Mouse (Mus musculus) embryonic facial prominence, embryonic 14.5 days (tissue): ENCODE measurements around the gene Ywhaq. TPM values are rescaled to one million over a fixed set of nuclear protein-coding genes. Genes with fewer than 3 reads are reported as not detected.

Source experiments
- ATAC-seq: fragments of 200-750 bp; cut with Nextera tagmentation; 2 replicates; pipeline ENCODE4 v1.8.0; 2017; ENCODE audit warnings: low read depth, moderate number of reproducible peaks, moderate TSS enrichment
- DNase-seq: peaks from one replicate; pipeline ENCODE4 v3.0.0-alpha.2; 2015; ENCODE audit warnings: low spot score
- H3K27ac ChIP-seq: fragments of 300-500 bp; sonication (generic); replicated peaks from 2 replicates; pipeline ENCODE4 v1.5.1; 2014; ENCODE audit warnings: low read depth, mild to moderate bottlenecking, low read length, moderate library complexity
- H3K27me3 ChIP-seq: fragments of 300-500 bp; sonication (generic); replicated peaks from 2 replicates; pipeline ENCODE4 v1.6.1; 2014; ENCODE audit warnings: low read length; ENCODE audit not compliant: control insufficient read depth, insufficient read depth
- H3K36me3 ChIP-seq: fragments of 300-500 bp; sonication (generic); 2 replicates; pipeline ENCODE4 v1.6.1; 2014; ENCODE audit warnings: low read length, mixed read lengths; ENCODE audit not compliant: control insufficient read depth, insufficient read depth
- H3K4me1 ChIP-seq: fragments of 300-500 bp; sonication (generic); 2 replicates; pipeline ENCODE4 v1.6.1; 2014; ENCODE audit warnings: antibody characterized with exemption, low read length; ENCODE audit not compliant: control insufficient read depth, insufficient read depth
- H3K4me2 ChIP-seq: fragments of 300-500 bp; sonication (generic); 2 replicates; pipeline ENCODE4 v1.6.1; 2014; ENCODE audit warnings: low read depth, mild to moderate bottlenecking, low read length, moderate library complexity, mixed read lengths
- H3K4me3 ChIP-seq: fragments of 300-500 bp; sonication (generic); 2 replicates; pipeline ENCODE4 v1.5.1; 2014; ENCODE audit warnings: low read depth, mild to moderate bottlenecking, low read length
- H3K9ac ChIP-seq: fragments of 300-500 bp; sonication (generic); 2 replicates; pipeline ENCODE4 v1.6.1; 2014; ENCODE audit warnings: low read depth, mild to moderate bottlenecking, low read length, moderate library complexity, mixed read lengths
- H3K9me3 ChIP-seq: fragments of 300-500 bp; sonication (generic); 2 replicates; pipeline ENCODE4 v1.6.1; 2016; ENCODE audit warnings: low read length; ENCODE audit not compliant: control insufficient read depth
- WGBS: fragments of 180-500 bp; shearing (Covaris S2); extraction: QIAGEN DNeasy Blood & Tissue Kit; methylation state at CpG from one replicate; pipeline ENCODE4 v1.1.7; 2014; 5-methylcytosine and 5-hydroxymethylcytosine counted together
- polyA plus RNA-seq: library from polyadenylated mRNA; unstranded; fragments of >200 nt; fragmentation: Nextera tagmentation; extraction: Ambion mirVana; gene quantifications from 2 replicates; pipeline ENCODE4 v1.2.1, GENCODE M21; 2014

The Ywhaq gene
- polyA plus RNA-seq, 1 experiment from 2014 or later: 556 TPM

DNA sequence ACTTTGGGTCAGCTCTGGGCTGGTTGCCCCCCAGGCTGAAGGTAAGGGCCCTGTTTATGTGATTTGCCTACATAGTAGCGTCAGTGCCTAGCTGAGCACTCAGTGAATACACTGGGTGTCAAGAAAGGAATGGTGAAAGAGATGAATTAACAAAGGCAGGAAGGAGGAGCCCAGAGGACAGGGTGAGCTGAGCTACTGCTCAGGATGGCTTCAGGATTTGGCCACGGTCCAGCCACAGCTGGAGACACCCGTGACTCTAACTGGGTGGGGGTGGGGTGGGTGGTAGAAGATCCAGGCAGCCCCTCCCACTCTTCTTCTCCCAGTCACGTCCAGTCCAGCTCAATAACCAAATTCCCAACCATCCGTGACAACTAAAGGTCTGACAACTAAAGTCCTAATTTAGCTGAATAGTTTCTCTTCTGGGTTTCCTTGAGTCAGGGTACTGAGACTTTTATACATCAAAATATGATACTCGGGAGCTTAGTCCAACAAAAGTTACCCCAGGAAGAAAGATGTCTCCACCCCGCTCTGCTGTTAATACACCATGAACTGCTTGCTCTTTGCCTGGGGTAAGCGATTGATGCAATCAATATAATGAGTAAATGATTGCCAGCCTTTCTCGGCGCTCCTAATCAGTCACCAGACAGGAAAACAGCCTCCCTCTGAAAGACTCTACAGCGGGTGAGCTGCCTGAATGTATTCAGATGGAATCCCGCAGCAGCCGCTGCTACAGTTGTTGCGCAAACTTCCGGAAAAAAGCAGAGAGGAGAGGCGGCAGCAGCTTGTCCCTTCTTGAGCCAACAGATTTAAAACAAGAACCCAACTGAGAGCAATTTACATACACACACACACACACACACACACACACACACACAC lies 8.9 kb upstream of the Ywhaq start:
- Histone ChIP-seq H3K4me1 (peaks cover 7% of the 10 kb centered on the region; the same call in 1 of the 2 replicates), H3K27ac (peak overlapping the region; percentile 78), H3K4me3 (peak overlapping the region; percentile 31), H3K9me3 (no peaks in the 10 kb centered on the region), H3K27me3 (no peaks in the 10 kb centered on the region), H3K9ac (peak overlapping the region; percentile 35; the same call in 1 of the 2 replicates), H3K4me2 (peak overlapping the region; percentile 54), H3K36me3 (no peaks in the 10 kb centered on the region)
- ATAC-seq: peak; percentile 82
- peak; percentile 86 for DNase-seq
- WGBS: 12% methylated on average over 16 of the region's 16 CpGs

- peak; percentile 39; the same call in 1 of the 2 replicates for ATAC-seq
Observed at GRCm38 (mm10) chr12:21424683-21425082, 7.2 kb upstream of the Ywhaq start.

GRCm38 (mm10) chr12:21418621-21419131 lies 1.2 kb upstream of the Ywhaq start:
- H3K9me3 ChIP-seq: peaks cover 13% of the 10 kb centered on the region
- DNase-seq (peak; percentile 57), ATAC-seq (no peak)
- peaks cover 8% of the 10 kb centered on the region for H3K4me1 ChIP-seq
- peak overlapping the region; percentile 75 for H3K27ac ChIP-seq
- peak overlapping the region; percentile 55 for H3K4me2 ChIP-seq
- no peaks in the 10 kb centered on the region for H3K27me3 ChIP-seq
- WGBS: 40% methylated on average over 10 of the region's 11 CpGs
- peak overlapping the region; percentile 89 for H3K4me3 ChIP-seq
- H3K36me3 ChIP-seq: peaks cover 22% of the 10 kb centered on the region
- 0 out of 2 replicates have a peak overlapping the region, but pooled peaks have one; percentile 99 for H3K9ac ChIP-seq

More at GRCm38 (mm10) chr12:21424683-21425082, 7.2 kb upstream of the Ywhaq start:
- no peak overlapping the region for H3K9ac ChIP-seq
- H3K4me1 ChIP-seq: peaks cover 7% of the 10 kb centered on the region; the same call in 1 of the 2 replicates
- H3K4me2 ChIP-seq: no peak overlapping the region
- DNase-seq: peak; percentile 54
- no peaks in the 10 kb centered on the region for H3K36me3 ChIP-seq
- no peaks in the 10 kb centered on the region for H3K9me3 ChIP-seq
- no peaks in the 10 kb centered on the region for H3K27me3 ChIP-seq
- 31% methylated on average over 7 of the region's 7 CpGs for WGBS
- no peak overlapping the region for H3K27ac ChIP-seq
- no peak overlapping the region for H3K4me3 ChIP-seq

DNA sequence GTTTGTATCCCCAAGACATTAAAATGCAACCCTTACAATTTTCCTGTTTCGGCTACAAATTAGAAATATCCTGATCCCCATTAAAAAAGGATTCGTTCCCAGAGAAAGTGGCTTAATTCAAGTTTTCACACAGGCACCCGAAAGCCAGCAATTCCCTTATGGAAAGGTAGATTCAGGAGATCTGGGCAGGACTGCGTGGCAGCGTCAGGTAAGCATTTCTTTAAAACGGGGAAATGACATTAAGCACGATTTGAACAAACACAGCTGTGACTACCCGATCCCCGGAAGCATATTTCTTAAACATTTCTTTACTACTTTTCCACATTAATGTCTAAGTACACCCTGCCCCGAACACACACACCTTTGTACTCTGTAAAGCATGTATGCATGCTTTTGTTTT lies 646 bp upstream of the Ywhaq start:
- ATAC-seq (no peak), DNase-seq (peak; percentile 10)
- H3K27ac ChIP-seq: peak overlapping the region; percentile 75
- H3K4me3 ChIP-seq: peak overlapping the region; percentile 89
- H3K4me2 ChIP-seq: peak overlapping the region; percentile 55
- peak overlapping the region; percentile 99 for H3K9ac ChIP-seq
- no peaks in the 10 kb centered on the region for H3K27me3 ChIP-seq
- H3K9me3 ChIP-seq: peaks cover 19% of the 10 kb centered on the region
- WGBS: 3% methylated on average over 10 of the region's 10 CpGs
- H3K36me3 ChIP-seq: peaks cover 28% of the 10 kb centered on the region
- peaks cover 8% of the 10 kb centered on the region for H3K4me1 ChIP-seq

DNA sequence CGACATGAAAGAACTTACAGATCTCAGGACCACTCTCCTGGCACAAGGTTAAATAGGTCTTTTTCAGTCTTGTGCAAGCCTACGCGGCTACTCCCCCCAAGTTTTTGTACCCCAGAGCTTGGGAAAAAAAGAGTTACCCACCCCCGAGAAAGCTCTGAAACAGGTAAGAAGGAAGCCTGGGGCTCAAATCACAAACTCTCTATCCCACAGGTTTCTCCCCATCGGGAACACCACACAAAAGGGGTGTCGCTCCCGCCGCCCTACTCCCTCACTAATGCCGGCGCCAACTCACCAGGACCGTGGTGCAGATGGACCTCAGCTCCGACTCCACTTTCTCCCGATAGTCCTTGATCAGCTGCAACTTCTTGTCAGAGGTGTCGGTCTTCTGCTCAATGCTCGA lies 931 bp downstream of the Ywhaq start:
- Histone ChIP-seq H3K27ac (no peak overlapping the region; the same call in 1 of the 2 replicates), H3K4me1 (peaks cover 8% of the 10 kb centered on the region), H3K4me3 (peak overlapping the region; percentile 89), H3K27me3 (no peaks in the 10 kb centered on the region), H3K4me2 (peak overlapping the region; percentile 58), H3K9ac (peak overlapping the region; percentile 99), H3K36me3 (peaks cover 44% of the 10 kb centered on the region), H3K9me3 (peaks cover 34% of the 10 kb centered on the region)
- WGBS: 2% methylated on average over 12 of the region's 15 CpGs
- no peak for DNase-seq
- ATAC-seq: no peak

DNA sequence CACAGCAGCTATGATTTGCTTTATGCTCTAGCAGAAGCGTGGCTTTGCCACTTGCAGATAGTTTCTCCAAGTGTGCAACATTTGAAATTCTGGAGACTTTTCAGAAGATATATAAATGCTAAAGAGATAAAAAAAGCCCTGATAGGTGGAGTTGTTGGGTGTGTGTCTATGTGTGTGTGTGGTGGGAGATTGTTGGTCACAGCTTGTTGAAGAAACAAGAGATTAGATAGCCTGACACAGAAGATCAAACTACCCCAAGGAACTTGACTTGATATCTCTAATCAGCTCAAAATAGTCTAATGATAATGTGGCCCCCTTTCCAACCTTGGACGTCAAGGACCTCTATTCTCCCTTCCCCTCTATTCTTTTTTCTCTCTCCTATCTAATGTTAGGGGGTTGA lies 6.8 kb downstream of the Ywhaq start:
- peaks cover 6% of the 10 kb centered on the region for H3K4me1 ChIP-seq
- peaks cover 97% of the 10 kb centered on the region for H3K36me3 ChIP-seq
- no peaks in the 10 kb centered on the region for H3K27me3 ChIP-seq
- H3K9ac ChIP-seq: no peak overlapping the region
- 92% methylated on average over 2 of the region's 2 CpGs for WGBS
- H3K4me2 ChIP-seq: no peak overlapping the region
- peaks cover 68% of the 10 kb centered on the region for H3K9me3 ChIP-seq
- DNase-seq (no peak), ATAC-seq (no peak)
- H3K4me3 ChIP-seq: no peak overlapping the region
- H3K27ac ChIP-seq: no peak overlapping the region

DNA sequence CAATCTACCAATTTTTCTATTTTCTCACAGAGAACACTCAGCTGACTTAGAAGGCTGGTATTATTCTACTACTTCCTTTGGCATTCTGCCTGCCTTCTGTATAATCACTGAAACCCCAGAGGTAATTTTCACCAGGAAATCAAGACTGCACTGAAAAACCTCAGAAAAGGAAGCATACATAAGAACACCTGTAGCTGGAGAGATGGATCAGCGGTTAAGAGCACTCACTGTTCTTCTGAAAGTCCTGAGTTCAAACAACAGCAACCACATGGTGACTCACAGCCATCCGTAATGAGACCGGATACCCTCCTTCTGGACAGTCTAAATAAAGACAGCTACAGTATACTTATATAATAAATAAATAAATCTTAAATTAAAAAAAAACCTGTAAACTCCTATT lies 7.8 kb downstream of the Ywhaq start:
- 98% methylated on average over 3 of the region's 3 CpGs for WGBS

GRCm38 (mm10) chr12:21408789-21409367 lies 8.6 kb downstream of the Ywhaq start:
- no peaks in the 10 kb centered on the region for H3K27me3 ChIP-seq
- WGBS: 91% methylated on average over 2 of the region's 2 CpGs
- H3K36me3 ChIP-seq: peaks cover 94% of the 10 kb centered on the region
- H3K4me3 ChIP-seq: no peak overlapping the region
- no peak overlapping the region for H3K4me2 ChIP-seq
- no peak overlapping the region for H3K9ac ChIP-seq
- ATAC-seq (no peak), DNase-seq (no peak)
- peaks cover 56% of the 10 kb centered on the region for H3K9me3 ChIP-seq
- no peaks in the 10 kb centered on the region for H3K4me1 ChIP-seq
- H3K27ac ChIP-seq: no peak overlapping the region

More for the DNA sequence above, 7.8 kb downstream of the Ywhaq start:
- no peak for ATAC-seq
- no peak for DNase-seq
- Histone ChIP-seq H3K9me3 (peaks cover 64% of the 10 kb centered on the region), H3K27ac (no peak overlapping the region), H3K36me3 (peaks cover 96% of the 10 kb centered on the region), H3K4me3 (no peak overlapping the region), H3K4me2 (no peak overlapping the region), H3K4me1 (no peaks in the 10 kb centered on the region), H3K9ac (no peak overlapping the region), H3K27me3 (no peaks in the 10 kb centered on the region)
